Mouse (Mus musculus) frontal cortex, postnatal 36 days (tissue): Measurements from ENCODE around the gene Uvrag.

Experiments
- DNase-seq, 2 experiments: peaks; one replicate each; pipeline ENCODE4 v3.0.0; 2022; ENCODE audit warnings: low spot score in 2 of 2

Gene Uvrag

GRCm38 (mm10) chr7:99024791-99025190, 116.2 kb downstream of the Uvrag start:
- DNase-seq: no peak

- DNase-seq: peak; percentile 19 to 33
Observed at GRCm38 (mm10) chr7:99023931-99024330, 117.0 kb downstream of the Uvrag start.

- no peak for DNase-seq
Observed at GRCm38 (mm10) chr7:99021277-99021676, 119.7 kb downstream of the Uvrag start.

GRCm38 (mm10) chr7:99020353-99020752, 120.6 kb downstream of the Uvrag start:
- DNase-seq: no peak

GRCm38 (mm10) chr7:99017224-99017844, 123.6 kb downstream of the Uvrag start:
- DNase-seq: no peak

- DNase-seq: no peak
Observed at GRCm38 (mm10) chr7:99015914-99016313, 125.0 kb downstream of the Uvrag start.

GRCm38 (mm10) chr7:99015419-99015818, 125.5 kb downstream of the Uvrag start:
- DNase-seq: peak; percentile 20 to 55

- no peak for DNase-seq
Observed at GRCm38 (mm10) chr7:99014620-99015019, 126.3 kb downstream of the Uvrag start.

GRCm38 (mm10) chr7:99007506-99008354, 133.2 kb downstream of the Uvrag start:
- DNase-seq: no peak

GRCm38 (mm10) chr7:99003231-99003630, 137.7 kb downstream of the Uvrag start:
- no peak for DNase-seq

- DNase-seq: no peak
Observed at GRCm38 (mm10) chr7:98998722-98999121, 142.2 kb downstream of the Uvrag start.

GRCm38 (mm10) chr7:98997760-98998159, 143.2 kb downstream of the Uvrag start:
- DNase-seq: no peak

- DNase-seq: no peak
Observed at GRCm38 (mm10) chr7:98996791-98997190, 144.2 kb downstream of the Uvrag start.

- DNase-seq: no peak
Observed at GRCm38 (mm10) chr7:98995126-98995727, 145.7 kb downstream of the Uvrag start.

- DNase-seq: no peak
Observed at GRCm38 (mm10) chr7:98994137-98994536, 146.8 kb downstream of the Uvrag start.

GRCm38 (mm10) chr7:98993395-98993794, 147.5 kb downstream of the Uvrag start:
- DNase-seq: no peak

- no peak for DNase-seq
Observed at GRCm38 (mm10) chr7:98991204-98991761, 149.7 kb downstream of the Uvrag start.

- DNase-seq: no peak
Observed at GRCm38 (mm10) chr7:98990510-98990909, 150.4 kb downstream of the Uvrag start.

GRCm38 (mm10) chr7:98986962-98987441, 153.9 kb downstream of the Uvrag start:
- DNase-seq: no peak

- no peak for DNase-seq
Observed at GRCm38 (mm10) chr7:98985935-98986334, 155.0 kb downstream of the Uvrag start.

GRCm38 (mm10) chr7:98985489-98985888, 155.5 kb downstream of the Uvrag start:
- DNase-seq: no peak

GRCm38 (mm10) chr7:98984319-98984718, 156.6 kb downstream of the Uvrag start:
- no peak for DNase-seq
